Mouse (Mus musculus) embryonic stem cell, embryonic (primary cell): ENCODE measurements at regions not wholly inside any gene's neighbourhood (a gene's known extent, or its start where the extent isn't known, plus 50 kb on each side); places are given as distances from the start of the nearest gene placed in this dataset.

Experiments used
- CTCF ChIA-PET, 4 experiments: fragments of 300-600 bp in 2 of 4; fragments of 350-600 bp in 2 of 4; sonication (Branson Sonifier 250); formaldehyde crosslinking; loops; one replicate each; lab custom pipeline; 2022; ENCODE audit warnings: inconsistent platforms in 2 of 4; lab: Charles Lee
- POLR2A ChIA-PET, 4 experiments: fragments of 300-600 bp in 2 of 4; fragments of 350-600 bp in 2 of 4; sonication (Branson Sonifier 250); formaldehyde crosslinking; loops; one replicate each; lab custom pipeline; 2022; ENCODE audit warnings: antibody characterized with exemption in 4 of 4, inconsistent platforms in 1 of 4; lab: Charles Lee

DNA sequence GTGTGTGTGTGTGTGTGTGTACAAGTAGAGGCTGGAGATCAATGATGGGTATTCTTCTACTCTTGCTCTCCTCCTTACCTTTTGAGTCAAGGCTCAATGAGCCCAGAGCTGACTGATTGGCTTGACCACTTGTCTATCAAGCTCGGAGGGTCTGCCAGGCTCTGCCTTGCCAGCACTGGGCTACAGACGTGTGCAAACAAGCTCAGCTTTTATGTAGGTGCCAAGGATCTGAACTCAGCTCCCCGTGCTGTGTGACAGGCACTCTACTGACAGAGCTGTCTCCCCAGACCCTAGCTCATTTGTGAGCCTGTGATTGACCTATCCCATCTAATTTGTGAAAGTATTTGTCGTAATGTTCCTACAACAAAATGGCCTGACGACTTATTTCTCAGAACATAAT, 54.2 kb upstream of the Cdc42bpa start:
- CTCF ChIA-PET = no interaction called here
- POLR2A ChIA-PET = interaction anchor here in 1 of 4 experiments (0.6 to 0.9 kb wide), 3 partner anchors 14 to 196 kb away, joined by 3 read pairs; no protein-coding TSS in a partner anchor

GRCm38 (mm10) chr1:179892711-179893110, 67.6 kb upstream of the Cdc42bpa start:
- CTCF ChIA-PET = no interaction called here
- POLR2A ChIA-PET = interaction anchor here in 1 of 4 experiments (0.6 to 1.0 kb wide), 3 partner anchors 13 to 1068 kb away, joined by 3 to 6 read pairs (median 4); no protein-coding TSS in a partner anchor

- ChIA-PET POLR2A (interaction anchor here in 1 of 4 experiments (1.3 kb wide), 1 partner anchor 29 kb away, joined by 3 read pairs; no protein-coding TSS in a partner anchor), CTCF (no interaction called here)
Observed at GRCm38 (mm10) chr1:179887921-179888320, 72.4 kb upstream of the Cdc42bpa start.

GRCm38 (mm10) chr1:179881222-179881621, 77.7 kb upstream of the Ahctf1 start:
- POLR2A ChIA-PET = interaction anchor here in 1 of 4 experiments (0.6 kb wide), 1 partner anchor 259 kb away, joined by 3 read pairs; no protein-coding TSS in a partner anchor
- CTCF ChIA-PET = interaction anchor here in 1 of 4 experiments (0.5 kb wide), 1 partner anchor 37 kb away, joined by 4 read pairs; no protein-coding TSS in a partner anchor

DNA sequence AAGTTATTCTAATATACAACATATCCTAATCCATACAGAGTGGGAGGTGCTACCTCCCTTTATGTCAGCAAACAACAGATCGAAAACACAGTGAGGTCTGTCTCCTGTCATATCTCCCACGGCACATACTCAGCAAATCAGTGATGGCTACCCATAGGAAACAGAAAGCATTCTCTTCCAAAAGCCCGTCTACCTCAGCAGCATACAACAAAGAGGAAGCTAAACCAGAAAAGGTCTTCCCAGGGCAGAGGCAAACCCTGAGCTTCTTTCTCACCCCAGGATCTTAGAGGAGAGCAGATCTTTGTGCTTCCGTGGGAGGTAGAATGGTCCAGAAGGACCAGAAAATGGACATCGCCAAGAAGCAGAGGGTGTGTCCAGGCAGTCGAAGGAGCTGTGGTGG, 74.4 kb upstream of the Ahctf1 start:
- ChIA-PET CTCF (no interaction called here), POLR2A (no interaction called here)

DNA sequence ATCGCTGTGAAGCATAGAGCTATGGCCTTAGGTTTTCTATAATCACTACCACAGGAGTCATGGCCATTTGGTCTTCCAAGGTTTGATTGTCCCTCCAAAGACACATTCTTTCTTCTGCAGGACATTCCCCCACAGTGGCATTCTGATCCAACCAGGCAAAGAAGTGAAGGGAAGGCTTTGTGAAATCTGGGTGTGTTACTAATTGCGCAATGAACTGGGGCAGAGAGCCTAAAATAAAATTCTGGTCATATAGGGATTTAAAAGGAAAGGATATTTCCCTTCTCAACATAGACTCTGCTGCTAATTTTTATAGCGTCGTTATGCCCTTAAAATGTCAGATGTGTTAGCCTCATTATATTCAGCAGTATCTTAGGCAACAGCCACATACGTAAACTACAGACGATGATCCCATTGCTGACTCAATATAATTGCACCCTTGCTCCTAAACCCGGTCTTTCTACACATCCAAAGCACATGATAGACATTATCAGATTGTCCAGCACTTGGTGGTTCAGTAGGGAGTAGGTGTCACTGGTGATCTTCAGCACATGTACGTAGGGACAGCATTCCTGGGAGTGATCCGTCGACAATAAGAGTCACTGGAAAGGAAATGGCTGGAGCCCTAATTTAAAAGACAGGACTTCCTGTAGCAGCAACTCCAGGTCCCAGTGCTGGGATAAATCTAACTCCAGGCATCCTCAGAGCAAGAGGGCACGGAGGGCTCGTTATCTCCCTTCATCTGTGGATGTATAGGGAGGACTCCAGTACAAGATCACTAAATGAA, 70.5 kb upstream of the Ahctf1 start:
- POLR2A ChIA-PET = no interaction called here
- CTCF ChIA-PET = no interaction called here

- POLR2A ChIA-PET = interaction anchor here in 1 of 4 experiments (0.6 kb wide), 1 partner anchor 10 kb away, joined by 3 read pairs; no protein-coding TSS in a partner anchor
- CTCF ChIA-PET = no interaction called here
Observed at GRCm38 (mm10) chr1:179871961-179872360, 68.5 kb upstream of the Ahctf1 start.

DNA sequence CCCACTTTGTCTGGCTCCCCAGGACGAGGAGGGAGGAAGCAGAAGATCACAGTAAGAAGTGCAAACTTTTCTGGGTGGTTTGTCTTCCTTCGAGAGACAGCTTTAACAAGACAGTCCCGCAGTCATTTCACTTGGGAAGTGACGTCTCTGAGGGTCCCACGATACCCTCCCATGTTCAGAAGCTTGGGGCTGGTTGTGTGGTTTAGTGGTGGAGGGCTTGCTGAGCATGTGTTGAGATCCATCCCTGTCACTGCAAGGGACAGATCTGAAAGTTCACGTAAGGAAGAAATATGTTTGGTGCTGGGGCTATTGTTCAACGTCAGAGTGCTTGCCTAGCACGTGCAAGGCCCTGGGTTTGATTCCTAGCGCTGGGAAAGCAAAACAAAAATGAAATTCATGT, 65.2 kb upstream of the Ahctf1 start:
- ChIA-PET CTCF (no interaction called here), POLR2A (no interaction called here)

GRCm38 (mm10) chr1:179867493-179867892, 64.0 kb upstream of the Ahctf1 start:
- CTCF ChIA-PET = no interaction called here
- POLR2A ChIA-PET = no interaction called here

GRCm38 (mm10) chr1:179866056-179866772, 62.7 kb upstream of the Ahctf1 start:
- ChIA-PET POLR2A (no interaction called here), CTCF (no interaction called here)

- CTCF ChIA-PET = interaction anchor here in 1 of 4 experiments (1.4 kb wide), 1 partner anchor 12 kb away, joined by 4 read pairs; no protein-coding TSS in a partner anchor
- POLR2A ChIA-PET = no interaction called here
Observed at GRCm38 (mm10) chr1:179865561-179865960, 62.1 kb upstream of the Ahctf1 start.

- ChIA-PET CTCF (interaction anchor here in 1 of 4 experiments (1.4 kb wide), 1 partner anchor 11 kb away, joined by 4 read pairs; no protein-coding TSS in a partner anchor), POLR2A (interaction anchor here in 2 of 4 experiments (0.6 to 1.7 kb wide), 2 partner anchors 11 to 438 kb away, joined by 5 to 6 read pairs; no protein-coding TSS in a partner anchor)
Observed at GRCm38 (mm10) chr1:179864537-179865226, 61.2 kb upstream of the Ahctf1 start.

DNA sequence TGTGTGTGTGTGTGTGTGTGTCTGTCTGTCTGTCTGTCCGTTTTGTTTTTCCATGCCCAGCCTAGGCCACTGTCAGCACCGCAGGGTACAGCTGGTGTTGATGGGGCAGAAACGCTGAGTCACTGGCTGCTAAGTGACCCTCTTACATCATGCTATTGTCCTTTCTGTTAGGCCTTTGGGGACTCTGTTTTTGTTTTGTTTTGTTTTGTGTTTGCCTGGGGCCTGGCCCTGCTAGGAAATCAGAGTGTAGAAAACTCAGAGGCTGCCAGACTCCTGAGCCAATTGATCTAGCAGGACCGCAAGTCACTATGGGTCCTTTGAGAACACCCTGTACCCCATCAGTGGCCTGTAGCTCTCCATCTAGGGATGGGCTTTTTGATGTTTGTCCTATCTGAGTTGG, 59.9 kb upstream of the Ahctf1 start:
- CTCF ChIA-PET = interaction anchor here in 3 of 4 experiments (0.6 to 2.4 kb wide), 5 partner anchors 10 to 901 kb away, joined by 3 to 12 read pairs (median 6); no protein-coding TSS in a partner anchor
- POLR2A ChIA-PET = interaction anchor here in 3 of 4 experiments (0.6 to 1.7 kb wide), 14 partner anchors 10 to 750 kb away, joined by 3 to 7 read pairs (median 4); no protein-coding TSS in a partner anchor

GRCm38 (mm10) chr1:179862941-179863340, 59.5 kb upstream of the Ahctf1 start:
- ChIA-PET POLR2A (interaction anchor here in 3 of 4 experiments (0.6 to 1.7 kb wide), 11 partner anchors 9 to 1117 kb away, joined by 3 to 7 read pairs (median 3); no protein-coding TSS in a partner anchor), CTCF (interaction anchor here (0.6 to 2.4 kb wide), 6 partner anchors 9 to 901 kb away, joined by 3 to 12 read pairs (median 5); no protein-coding TSS in a partner anchor)

- ChIA-PET CTCF (interaction anchor here in 2 of 4 experiments (1.9 to 2.4 kb wide), 3 partner anchors 8 to 14 kb away, joined by 6 to 12 read pairs (median 6); no protein-coding TSS in a partner anchor), POLR2A (interaction anchor here in 1 of 4 experiments (0.7 kb wide), 1 partner anchor 388 kb away, joined by 4 read pairs; no protein-coding TSS in a partner anchor)
Observed at GRCm38 (mm10) chr1:179861776-179862175, 58.3 kb upstream of the Ahctf1 start.

- POLR2A ChIA-PET = interaction anchor here in 1 of 4 experiments (1.3 kb wide), 1 partner anchor 12 kb away, joined by 7 read pairs; no protein-coding TSS in a partner anchor
- CTCF ChIA-PET = interaction anchor here in 3 of 4 experiments (0.6 to 2.1 kb wide), 5 partner anchors 11 to 388 kb away, joined by 3 to 11 read pairs (median 5); no protein-coding TSS in a partner anchor
Observed at GRCm38 (mm10) chr1:179859552-179859902, 56.0 kb upstream of the Ahctf1 start.

GRCm38 (mm10) chr1:179858780-179859551, 55.5 kb upstream of the Ahctf1 start:
- ChIA-PET CTCF (interaction anchor here in 3 of 4 experiments (0.7 to 2.1 kb wide), 9 partner anchors 11 to 367 kb away, joined by 3 to 17 read pairs (median 4); no protein-coding TSS in a partner anchor), POLR2A (interaction anchor here in 1 of 4 experiments (0.6 to 1.3 kb wide), 3 partner anchors 11 to 269 kb away, joined by 3 to 7 read pairs (median 4); no protein-coding TSS in a partner anchor)
